Mouse (Mus musculus) MEL (cell line): ENCODE results near the gene Gm20458. TPM values are rescaled to one million over a fixed set of nuclear protein-coding genes. Genes with fewer than 3 reads are reported as not detected.

Experiments used
- DNase-seq: peaks from one replicate; pipeline ENCODE4 v3.0.0; 2011; ENCODE audit warnings: low read depth, low spot score
- H3K27ac ChIP-seq: 2 replicates; pipeline ENCODE4 v1.5.1; 2012; ENCODE audit warnings: low read depth, mild to moderate bottlenecking, control low read depth, low read length, moderate library complexity; ENCODE audit not compliant: control insufficient read depth
- H3K27me3 ChIP-seq, 2 experiments: fragments of 150-350 bp in 1 of 2; sonication (generic) in 1 of 2; 2 replicates each; pipeline ENCODE4 v1.6.1; 2012; ENCODE audit warnings: low read length in 2 of 2, mild to moderate bottlenecking in 2 of 2, improper control_type of control experiment in 1 of 2, moderate library complexity in 1 of 2; ENCODE audit not compliant: insufficient read depth in 2 of 2, control insufficient read depth in 1 of 2
- H3K36me3 ChIP-seq, 2 experiments: 2 replicates each; pipeline ENCODE4 v1.6.1; 2012 to 2014; ENCODE audit warnings: low read length in 2 of 2, improper control_type of control experiment in 1 of 2, inconsistent platforms in 1 of 2, mild to moderate bottlenecking in 1 of 2; ENCODE audit not compliant: insufficient read depth in 2 of 2, control insufficient read depth in 1 of 2
- H3K4me1 ChIP-seq, 2 experiments: fragments of 150-350 bp in 1 of 2; sonication (generic) in 1 of 2; 2 replicates each; pipeline ENCODE4 v1.6.1; 2012; ENCODE audit warnings: low read length in 2 of 2, improper control_type of control experiment in 1 of 2, mild to moderate bottlenecking in 1 of 2; ENCODE audit not compliant: insufficient read depth in 2 of 2, control insufficient read depth in 1 of 2
- H3K4me3 ChIP-seq, 2 experiments: fragments of 150-350 bp in 1 of 2; sonication (generic) in 1 of 2; 2 replicates each; pipeline ENCODE4 v1.5.1; 2012; ENCODE audit warnings: low read depth in 2 of 2, low read length in 2 of 2, mild to moderate bottlenecking in 2 of 2, moderate library complexity in 2 of 2, control low read depth in 1 of 2, improper control_type of control experiment in 1 of 2; ENCODE audit not compliant: control insufficient read depth in 1 of 2, insufficient read depth in 1 of 2
- H3K79me2 ChIP-seq: 2 replicates; pipeline ENCODE4 v1.6.1; 2012; ENCODE audit warnings: mild to moderate bottlenecking, low read length, moderate library complexity; ENCODE audit not compliant: control insufficient read depth, poor library complexity, insufficient read depth
- H3K9ac ChIP-seq: 2 replicates; pipeline ENCODE4 v1.6.1; 2012; ENCODE audit warnings: low read depth, mild to moderate bottlenecking, control low read depth, low read length, moderate library complexity; ENCODE audit not compliant: control insufficient read depth, poor library complexity, severe bottlenecking
- H3K9me3 ChIP-seq: fragments of 150-350 bp; sonication (generic); replicated peaks from 2 replicates; pipeline ENCODE4 v1.6.1; 2012; ENCODE audit warnings: mild to moderate bottlenecking, low read length, improper control_type of control experiment, moderate library complexity; ENCODE audit not compliant: insufficient read depth
- BHLHE40 ChIP-seq: IDR thresholded peaks from 2 replicates; pipeline ENCODE4 v1.6.1; 2012; ENCODE audit warnings: low read depth, mild to moderate bottlenecking, inconsistent platforms, low read length, improper control_type of control experiment, borderline replicate concordance
- CHD2 ChIP-seq: IDR thresholded peaks from 2 replicates; pipeline ENCODE4 v1.6.1; 2011; ENCODE audit warnings: low read length, improper control_type of control experiment
- CTCF ChIP-seq, 3 experiments: IDR thresholded peaks in 2 of 3; conservative IDR thresholded peaks in 1 of 3; 2 replicates each; pipeline ENCODE4 v1.5.1; 2011 to 2012; ENCODE audit warnings: low read length in 3 of 3, low read depth in 2 of 3, mild to moderate bottlenecking in 2 of 3, improper control_type of control experiment in 1 of 3, inconsistent platforms in 1 of 3, mixed read lengths in 1 of 3, moderate library complexity in 1 of 3; ENCODE audit not compliant: control insufficient read depth in 1 of 3, insufficient read depth in 1 of 3, poor library complexity in 1 of 3, severe bottlenecking in 1 of 3
- EP300 ChIP-seq, 2 experiments: IDR thresholded peaks; 2 replicates each; pipeline ENCODE4 v1.6.1; 2011; ENCODE audit warnings: improper control_type of control experiment in 2 of 2, low read length in 2 of 2, low read depth in 1 of 2, mild to moderate bottlenecking in 1 of 2
- GABPA ChIP-seq: IDR thresholded peaks from 2 replicates; pipeline ENCODE4 v1.6.1; 2012; ENCODE audit warnings: low read depth, mild to moderate bottlenecking, inconsistent platforms, low read length, improper control_type of control experiment, moderate library complexity
- GATA1 ChIP-seq: IDR thresholded peaks from 2 replicates; pipeline ENCODE4 v1.6.1; 2011; ENCODE audit warnings: low read depth, low read length, improper control_type of control experiment
- HCFC1 ChIP-seq: IDR thresholded peaks from 2 replicates; pipeline ENCODE4 v1.6.1; 2012; ENCODE audit warnings: low read depth, mild to moderate bottlenecking, inconsistent platforms, low read length, improper control_type of control experiment, moderate library complexity
- KAT2A ChIP-seq: conservative IDR thresholded peaks from 2 replicates; pipeline ENCODE4 v1.6.1; 2012; ENCODE audit warnings: low read depth, low read length, improper control_type of control experiment, inconsistent platforms
- MAFK ChIP-seq: IDR thresholded peaks from 2 replicates; pipeline ENCODE4 v1.6.1; 2011; ENCODE audit warnings: low read depth, mild to moderate bottlenecking, low read length, improper control_type of control experiment, borderline replicate concordance
- MAZ ChIP-seq: IDR thresholded peaks from 2 replicates; pipeline ENCODE4 v1.6.1; 2012; ENCODE audit warnings: low read depth, mild to moderate bottlenecking, inconsistent platforms, low read length, improper control_type of control experiment
- MEF2A ChIP-seq: IDR thresholded peaks from 2 replicates; pipeline ENCODE4 v1.6.1; 2014; ENCODE audit warnings: low read depth, mild to moderate bottlenecking, inconsistent platforms, low read length, improper control_type of control experiment; ENCODE audit not compliant: poor library complexity, insufficient replicate concordance, severe bottlenecking; ENCODE audit errors: extremely low read depth
- MXI1 ChIP-seq: IDR thresholded peaks from 2 replicates; pipeline ENCODE4 v1.6.1; 2011; ENCODE audit warnings: mild to moderate bottlenecking, low read depth, low read length, improper control_type of control experiment
- MYC ChIP-seq: IDR thresholded peaks from 2 replicates; pipeline ENCODE4 v1.6.1; 2011; ENCODE audit warnings: low read depth, mild to moderate bottlenecking, low read length, improper control_type of control experiment, moderate library complexity
- RAD21 ChIP-seq: IDR thresholded peaks from 2 replicates; pipeline ENCODE4 v1.6.1; 2011; ENCODE audit warnings: mild to moderate bottlenecking, low read depth, low read length, improper control_type of control experiment
- SIN3A ChIP-seq: IDR thresholded peaks from 2 replicates; pipeline ENCODE4 v1.6.1; 2012; ENCODE audit warnings: low read length, improper control_type of control experiment, inconsistent platforms
- TBP ChIP-seq: IDR thresholded peaks from 2 replicates; pipeline ENCODE4 v1.8.0; 2011; ENCODE audit warnings: low read depth, low read length, improper control_type of control experiment
- TCF12 ChIP-seq: IDR thresholded peaks from 2 replicates; pipeline ENCODE4 v1.6.1; 2014; ENCODE audit warnings: low read depth, mild to moderate bottlenecking, inconsistent platforms, low read length, improper control_type of control experiment, moderate library complexity
- USF1 ChIP-seq: IDR thresholded peaks from 2 replicates; pipeline ENCODE4 v1.6.1; 2014; ENCODE audit warnings: low read depth, mild to moderate bottlenecking, inconsistent platforms, low read length, improper control_type of control experiment, moderate library complexity
- USF2 ChIP-seq, 2 experiments: IDR thresholded peaks; 2 replicates each; pipeline ENCODE4 v1.6.1; 2011 to 2012; ENCODE audit warnings: improper control_type of control experiment in 2 of 2, low read length in 2 of 2, borderline replicate concordance in 1 of 2, inconsistent platforms in 1 of 2, low read depth in 1 of 2, mild to moderate bottlenecking in 1 of 2; ENCODE audit not compliant: insufficient read depth in 1 of 2
- ZKSCAN1 ChIP-seq: IDR thresholded peaks from 2 replicates; pipeline ENCODE4 v1.6.1; 2012; ENCODE audit warnings: low read depth, mild to moderate bottlenecking, inconsistent platforms, low read length, improper control_type of control experiment, moderate library complexity
- ZNF384 ChIP-seq: IDR thresholded peaks from 2 replicates; pipeline ENCODE4 v1.6.1; 2012; ENCODE audit warnings: low read depth, mild to moderate bottlenecking, inconsistent platforms, low read length, improper control_type of control experiment
- polyA plus RNA-seq, 2 experiments: library from polyadenylated mRNA; stranded (reverse) in 1 of 2; unstranded in 1 of 2; fragments of >175 nt in 1 of 2; fragments of >200 nt in 1 of 2; gene quantifications; 2 replicates each; pipeline versions ENCODE4 v1.2.1 to v1.2.4; 2012; ENCODE audit warnings: low replicate concordance in 2 of 2, low read depth in 1 of 2; ENCODE audit not compliant: insufficient read length in 2 of 2, insufficient read depth in 1 of 2, missing spikeins in 1 of 2
- total RNA-seq: library from RNA; depleted of rRNA; stranded (reverse); fragments of 300-350 nt; gene quantifications from 2 replicates; pipeline ENCODE4 v1.2.3, GENCODE M21; 2012; rRNA removed

Gm20458 gene
- total and polyA plus RNA-seq, 3 experiments: 1.0 to 19.2 TPM; not detected in 1

- no peak for TF ChIP-seq HCFC1
- no peak for TF ChIP-seq KAT2A
- TF ChIP-seq CHD2: no peak
- no peak for TF ChIP-seq TCF12
- TF ChIP-seq MXI1: no peak
- TF ChIP-seq SIN3A: no peak
- TF ChIP-seq USF1: no peak
- TF ChIP-seq ZKSCAN1: no peak
- TF ChIP-seq USF2 (IDR thresholded peaks at IDR 0.05; ENCODE audit: borderline replicate concordance in 1 of 2, insufficient read depth in 1 of 2, low read depth in 1 of 2, low read length in 2 of 2): no peak
- no peak for TF ChIP-seq MEF2A
- TF ChIP-seq MAZ: no peak
- TF ChIP-seq BHLHE40: no peak
- TF ChIP-seq EP300 (IDR thresholded peaks at IDR 0.05; ENCODE audit: low read depth in 1 of 2, low read length in 2 of 2): no peak
- no peak for TF ChIP-seq GATA1
- TF ChIP-seq GABPA: no peak
- TF ChIP-seq MYC: no peak
- TF ChIP-seq RAD21: no peak
- no peak for TF ChIP-seq CTCF (IDR thresholded peaks at IDR 0.05 in 2 of 3, conservative IDR thresholded peaks at IDR 0.05 in 1 of 3; ENCODE audit: control insufficient read depth in 1 of 3, insufficient read depth in 1 of 3, low read depth in 2 of 3, low read length in 3 of 3, poor library complexity in 1 of 3, severe bottlenecking in 1 of 3)
- no peak for TF ChIP-seq ZNF384
- no peak for TF ChIP-seq TBP
- Histone ChIP-seq H3K27me3 (no peaks in the 10 kb centered on the region; a peak in 1 of 4 replicates), H3K36me3 (no peaks in the 10 kb centered on the region), H3K4me3 (no peak overlapping the region), H3K4me1 (peaks cover 0 to 3% of the 10 kb centered on the region in 2 experiments; a peak in 1 of 4 replicates), H3K79me2 (no peaks in the 10 kb centered on the region), H3K9me3 (no peaks in the 10 kb centered on the region), H3K27ac (no peak overlapping the region), H3K9ac (no peak overlapping the region)
- no peak for DNase-seq
Observed at GRCm38 (mm10) chr2:164534315-164534714, 73.5 kb downstream of the Gm20458 start.

DNA sequence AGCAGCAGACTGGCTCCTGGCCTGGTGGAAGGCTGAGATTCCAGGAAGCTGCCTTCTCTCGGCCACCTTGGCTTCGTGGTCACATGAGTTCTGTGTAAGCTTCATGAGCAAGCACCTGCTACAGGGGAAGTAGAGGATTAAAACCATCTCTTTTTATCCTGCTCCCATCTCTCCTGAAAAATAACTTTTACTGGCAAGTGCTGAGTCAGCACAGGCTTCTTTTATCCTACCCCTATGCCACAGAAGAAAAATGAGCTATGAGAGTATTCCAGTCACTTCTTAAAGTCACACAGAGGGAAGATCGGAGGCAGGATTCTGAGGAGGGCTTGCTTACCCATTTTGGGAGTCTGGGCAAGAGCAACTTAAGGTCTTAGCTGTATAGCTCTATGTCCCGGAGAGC, 76.2 kb downstream of the Gm20458 start:
- no peak for DNase-seq
- Histone ChIP-seq H3K79me2 (no peaks in the 10 kb centered on the region), H3K36me3 (no peaks in the 10 kb centered on the region), H3K27ac (no peak overlapping the region), H3K9me3 (no peaks in the 10 kb centered on the region)
- TF ChIP-seq USF1 (no peak), EP300 (IDR thresholded peaks at IDR 0.05; ENCODE audit: low read depth in 1 of 2, low read length in 2 of 2) (no peak), MAFK (peak; percentile 66)
- TF ChIP-seq, all 39 proteins: peak for 1
- H3K9ac ChIP-seq: no peak overlapping the region
- H3K27me3 ChIP-seq: peaks cover 0 to 3% of the 10 kb centered on the region in 2 experiments; a peak in 1 of 4 replicates
- H3K4me3 ChIP-seq: no peak overlapping the region
- H3K4me1 ChIP-seq: no peaks in the 10 kb centered on the region

Other genes starting within 250 kb of the Gm20458 start
- gene Wfdc15b, start 239.3 kb upstream of the Gm20458 start, total RNA-seq: not detected in 2 replicates
- not detected for gene Wfdc15b, start 239.3 kb upstream of the Gm20458 start, polyA plus RNA-seq
- gene Svs2, start 222.5 kb upstream of the Gm20458 start, total RNA-seq: not detected in 2 replicates
- gene Svs2, start 222.5 kb upstream of the Gm20458 start, polyA plus RNA-seq: not detected
- gene Svs3b, start 204.3 kb upstream of the Gm20458 start, total RNA-seq: not detected in 2 replicates
- not detected for gene Svs3b, start 204.3 kb upstream of the Gm20458 start, polyA plus RNA-seq
- gene Svs4, start 182.5 kb upstream of the Gm20458 start, total RNA-seq: not detected in 2 replicates
- gene Svs4, start 182.5 kb upstream of the Gm20458 start, polyA plus RNA-seq: not detected
- gene Svs3a, start 171.7 kb upstream of the Gm20458 start, total RNA-seq: not detected in 2 replicates
- not detected for gene Svs3a, start 171.7 kb upstream of the Gm20458 start, polyA plus RNA-seq
- gene Svs6, start 144.2 kb upstream of the Gm20458 start, total RNA-seq: not detected in 2 replicates
- gene Svs6, start 144.2 kb upstream of the Gm20458 start, polyA plus RNA-seq: not detected
- gene Svs5, start 128.2 kb upstream of the Gm20458 start, total RNA-seq: not detected in 2 replicates
- gene Svs5, start 128.2 kb upstream of the Gm20458 start, polyA plus RNA-seq: not detected
- gene Slpi, start 71.9 kb upstream of the Gm20458 start, total RNA-seq: not detected in 2 replicates
- not detected for gene Slpi, start 71.9 kb upstream of the Gm20458 start, polyA plus RNA-seq
- not detected in 2 replicates for gene Rbpjl, start 57.8 kb upstream of the Gm20458 start, total RNA-seq
- under 1 TPM in 1 of 2 experiments, not detected in 1; 0.07 TPM for gene Rbpjl, start 57.8 kb upstream of the Gm20458 start, polyA plus RNA-seq
- not detected in 2 replicates for gene Matn4, start 55.8 kb upstream of the Gm20458 start, total RNA-seq
- not detected for gene Matn4, start 55.8 kb upstream of the Gm20458 start, polyA plus RNA-seq
- not detected in 2 replicates for gene Sdc4, start 17.1 kb upstream of the Gm20458 start, total RNA-seq
- not detected for gene Sdc4, start 17.1 kb upstream of the Gm20458 start, polyA plus RNA-seq
- gene Sys1, start 4.0 kb upstream of the Gm20458 start, total RNA-seq: 94.3 and 96.5 TPM in 2 replicates
- gene Sys1, start 4.0 kb upstream of the Gm20458 start, polyA plus RNA-seq: 10 to 100 TPM in 1 of 2 experiments, not detected in 1; 85.8 TPM
- gene Trp53tg5, start 12.8 kb downstream of the Gm20458 start, total RNA-seq: not detected in 2 replicates
- gene Trp53tg5, start 12.8 kb downstream of the Gm20458 start, polyA plus RNA-seq: under 1 TPM in 1 of 2 experiments, not detected in 1; 0.13 TPM
- 11.9 and 13.1 TPM in 2 replicates for gene Dbndd2, start 25.1 kb downstream of the Gm20458 start, total RNA-seq
- 1 to 10 TPM in 1 of 2 experiments, not detected in 1; 6.9 TPM for gene Dbndd2, start 25.1 kb downstream of the Gm20458 start, polyA plus RNA-seq
- 35.8 and 39.8 TPM in 2 replicates for gene Pigt, start 36.6 kb downstream of the Gm20458 start, total RNA-seq
- gene Pigt, start 36.6 kb downstream of the Gm20458 start, polyA plus RNA-seq: 100 to 1,000 TPM in 1 of 2 experiments, not detected in 1; 115 TPM
- gene Wfdc2, start 101.4 kb downstream of the Gm20458 start, total RNA-seq: not detected in 2 replicates
- not detected for gene Wfdc2, start 101.4 kb downstream of the Gm20458 start, polyA plus RNA-seq
- not detected in 2 replicates for gene Spint3, start 112.5 kb downstream of the Gm20458 start, total RNA-seq
- not detected for gene Spint3, start 112.5 kb downstream of the Gm20458 start, polyA plus RNA-seq
- gene Wfdc6a, start 124.5 kb downstream of the Gm20458 start, total RNA-seq: not detected in 2 replicates
- not detected for gene Wfdc6a, start 124.5 kb downstream of the Gm20458 start, polyA plus RNA-seq
- gene Eppin, start 132.6 kb downstream of the Gm20458 start, total RNA-seq: not detected in 2 replicates
- gene Eppin, start 132.6 kb downstream of the Gm20458 start, polyA plus RNA-seq: not detected
- not detected in 2 replicates for gene Wfdc6b, start 152.6 kb downstream of the Gm20458 start, total RNA-seq
- not detected for gene Wfdc6b, start 152.6 kb downstream of the Gm20458 start, polyA plus RNA-seq
- not detected in 2 replicates for gene Wfdc8, start 152.7 kb downstream of the Gm20458 start, total RNA-seq
- gene Wfdc8, start 152.7 kb downstream of the Gm20458 start, polyA plus RNA-seq: not detected
- not detected in 2 replicates for gene Wfdc16, start 177.8 kb downstream of the Gm20458 start, total RNA-seq
- not detected for gene Wfdc16, start 177.8 kb downstream of the Gm20458 start, polyA plus RNA-seq
- gene Wfdc10, start 195.1 kb downstream of the Gm20458 start, total RNA-seq: not detected in 2 replicates
- not detected for gene Wfdc10, start 195.1 kb downstream of the Gm20458 start, polyA plus RNA-seq
- not detected in 2 replicates for gene Wfdc9, start 195.6 kb downstream of the Gm20458 start, total RNA-seq
- not detected for gene Wfdc9, start 195.6 kb downstream of the Gm20458 start, polyA plus RNA-seq
- gene Wfdc11, start 213.1 kb downstream of the Gm20458 start, total RNA-seq: not detected in 2 replicates
- not detected for gene Wfdc11, start 213.1 kb downstream of the Gm20458 start, polyA plus RNA-seq
- 0.12 TPM in 1 of 2 replicates, not detected in the other for gene Wfdc13, start 224.1 kb downstream of the Gm20458 start, total RNA-seq
- gene Wfdc13, start 224.1 kb downstream of the Gm20458 start, polyA plus RNA-seq: not detected
- gene Spint4, start 237.5 kb downstream of the Gm20458 start, total RNA-seq: not detected in 2 replicates
- not detected for gene Spint4, start 237.5 kb downstream of the Gm20458 start, polyA plus RNA-seq